In the genomic region with DNA sequence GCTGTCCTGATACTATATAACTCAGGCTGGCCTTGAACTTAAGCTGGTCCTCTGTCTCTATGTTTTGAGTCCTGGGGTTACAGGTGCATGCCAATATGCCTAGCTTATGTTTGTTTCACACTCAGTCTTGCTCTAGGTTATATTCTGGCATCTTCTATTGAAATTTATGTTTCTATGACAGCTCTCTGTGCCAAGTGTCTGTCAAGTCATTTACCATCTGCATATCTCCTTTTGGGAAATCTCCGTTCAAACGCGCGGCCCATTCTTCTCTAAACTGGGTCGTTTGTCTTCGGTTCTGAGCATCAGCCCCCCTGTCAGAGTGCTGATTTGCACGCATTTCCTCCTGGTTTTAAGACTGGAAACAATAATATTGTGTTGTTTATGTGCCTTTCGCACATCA, we compare ENCODE assay signal across 19 mouse cellular contexts.
"Had no signal": no experiment of that assay in that cellular context is flagged by ENCODE, and none has a peak within 500 bp of the region (broad histone marks: within the 10 kb centered on the region; RNA-seq: fewer than 3 reads in every experiment).

No protein-coding gene starts in this region.

- H3K27me3 ChIP-seq: lung, embryonic 15.5 days; megakaryocyte, embryonic 14.5 days; midbrain, embryonic 13.5 days; midbrain, embryonic 15.5 days; neural tube, embryonic 12.5 days had no signal

- DNase-seq: lung, adult 2 months; lung, postnatal 14 days; lung, postnatal 36 days; retina, postnatal 1 day; right cerebral cortex, adult 18-20 months; right cerebral cortex, postnatal 25 days; right cerebral cortex, postnatal 4 days; spleen, adult 18-20 months; thymus, adult 18-20 months; thymus, postnatal 14 days; thymus, postnatal 36 days had no signal

- H3K9me3 ChIP-seq: lung, embryonic 15.5 days; midbrain, embryonic 15.5 days; neural tube, embryonic 12.5 days had no signal

- H3K4me1 ChIP-seq: lung, embryonic 15.5 days; megakaryocyte, embryonic 14.5 days; midbrain, embryonic 13.5 days; midbrain, embryonic 15.5 days; neural tube, embryonic 12.5 days had no signal

- H3K36me3 ChIP-seq: lung, embryonic 15.5 days; midbrain, embryonic 13.5 days; midbrain, embryonic 15.5 days; neural tube, embryonic 12.5 days had no signal

- H3K4me2 ChIP-seq: lung, embryonic 15.5 days; midbrain, embryonic 11.5 days; midbrain, embryonic 13.5 days; midbrain, embryonic 15.5 days; neural tube, embryonic 12.5 days had no signal

- H3K27ac ChIP-seq: lung, embryonic 15.5 days; macrophage; midbrain, embryonic 13.5 days; midbrain, embryonic 15.5 days; neural tube, embryonic 12.5 days had no signal

- H3K4me3 ChIP-seq: lung, embryonic 15.5 days; megakaryocyte, embryonic 14.5 days; midbrain, embryonic 13.5 days; midbrain, embryonic 15.5 days; neural tube, embryonic 12.5 days had no signal

- ATAC-seq: lung, postnatal 0 days; midbrain, embryonic 13.5 days; midbrain, embryonic 15.5 days had no signal

- H3K9ac ChIP-seq: lung, embryonic 15.5 days; midbrain, embryonic 13.5 days; midbrain, embryonic 15.5 days; neural tube, embryonic 12.5 days had no signal
